Mouse (Mus musculus) midbrain, embryonic 16.5 days (tissue): Measurements from ENCODE around the gene Trim11. TPM values are rescaled to one million over a fixed set of nuclear protein-coding genes. Genes with fewer than 3 reads are reported as not detected.

Experiments
- ATAC-seq: fragments of 200-750 bp; cut with Nextera tagmentation; 2 replicates; pipeline ENCODE4 v1.8.0; 2017; ENCODE audit warnings: moderate TSS enrichment
- H3K27ac ChIP-seq: fragments of 300-500 bp; sonication (generic); 2 replicates; pipeline ENCODE4 v1.5.1; 2014; ENCODE audit warnings: mild to moderate bottlenecking, low read length, mixed read lengths
- H3K27me3 ChIP-seq: fragments of 300-500 bp; sonication (generic); 2 replicates; pipeline ENCODE4 v1.6.1; 2014; ENCODE audit warnings: low read depth, low read length, mixed read lengths; ENCODE audit not compliant: control insufficient read depth, insufficient read depth
- H3K36me3 ChIP-seq: fragments of 300-500 bp; sonication (generic); 2 replicates; pipeline ENCODE4 v1.6.1; 2014; ENCODE audit warnings: mild to moderate bottlenecking, low read length, moderate library complexity, mixed read lengths; ENCODE audit not compliant: control insufficient read depth, insufficient read depth
- H3K4me1 ChIP-seq: fragments of 300-500 bp; sonication (generic); 2 replicates; pipeline ENCODE4 v1.6.1; 2014; ENCODE audit warnings: mild to moderate bottlenecking, low read length, mixed read lengths; ENCODE audit not compliant: control insufficient read depth, insufficient read depth
- H3K4me2 ChIP-seq: fragments of 300-500 bp; sonication (generic); 2 replicates; pipeline ENCODE4 v1.6.1; 2014; ENCODE audit warnings: mild to moderate bottlenecking, low read length, mixed read lengths
- H3K4me3 ChIP-seq: fragments of 300-500 bp; sonication (generic); 2 replicates; pipeline ENCODE4 v1.5.1; 2014; ENCODE audit warnings: low read depth, mild to moderate bottlenecking, low read length, moderate library complexity, mixed read lengths
- H3K9ac ChIP-seq: fragments of 300-500 bp; sonication (generic); 2 replicates; pipeline ENCODE4 v1.6.1; 2014; ENCODE audit warnings: low read depth, low read length, mixed read lengths
- H3K9me3 ChIP-seq: fragments of 300-500 bp; sonication (generic); replicated peaks from 2 replicates; pipeline ENCODE4 v1.6.1; 2014; ENCODE audit warnings: mild to moderate bottlenecking, low read length, mixed read lengths; ENCODE audit not compliant: control insufficient read depth, poor library complexity, severe bottlenecking
- WGBS: fragments of 180-500 bp; shearing (Covaris S2); extraction: QIAGEN DNeasy Blood & Tissue Kit; methylation state at CpG from one replicate; pipeline ENCODE4 v1.1.7; 2014; 5-methylcytosine and 5-hydroxymethylcytosine counted together
- microRNA-seq: library from miRNA; unstranded; fragments of <30 nt; microRNA quantifications from one replicate; pipeline ENCODE4, GENCODE M21; 2017
- polyA plus RNA-seq: library from polyadenylated mRNA; unstranded; fragments of >200 nt; fragmentation: Nextera tagmentation; extraction: Ambion mirVana; gene quantifications from 2 replicates; pipeline ENCODE4 v1.2.1, GENCODE M21; 2015

The Trim11 gene
- polyA plus RNA-seq, 1 experiment from 2014 or later: 19.5 TPM

- H3K36me3 ChIP-seq: no peaks in the 10 kb centered on the region
- no peak overlapping the region for H3K4me3 ChIP-seq
- H3K27me3 ChIP-seq: no peaks in the 10 kb centered on the region
- no peak overlapping the region for H3K27ac ChIP-seq
- H3K4me1 ChIP-seq: no peaks in the 10 kb centered on the region
- H3K9ac ChIP-seq: no peak overlapping the region
- H3K4me2 ChIP-seq: no peak overlapping the region
- no peak for ATAC-seq
- H3K9me3 ChIP-seq: no peaks in the 10 kb centered on the region
- WGBS: 83% methylated on average over 7 of the region's 7 CpGs
These were observed 24.6 kb downstream of the Trim11 start for GRCm38 (mm10) chr11:59002327-59003079.

- H3K9ac ChIP-seq: no peak overlapping the region
These were observed 37.2 kb downstream of the Trim11 start for GRCm38 (mm10) chr11:59015052-59015451.

GRCm38 (mm10) chr11:59026411-59026810, 48.5 kb downstream of the Trim11 start:
- WGBS: 87% methylated on average over 6 of the region's 6 CpGs
- no peak for ATAC-seq

More at GRCm38 (mm10) chr11:59015052-59015451, 37.2 kb downstream of the Trim11 start:
- no peaks in the 10 kb centered on the region for H3K27me3 ChIP-seq
- ATAC-seq: no peak
- H3K4me1 ChIP-seq: no peaks in the 10 kb centered on the region
- no peak overlapping the region for H3K4me3 ChIP-seq
- H3K9me3 ChIP-seq: no peaks in the 10 kb centered on the region
- WGBS: 32% methylated on average over 9 of the region's 9 CpGs
- no peak overlapping the region for H3K27ac ChIP-seq
- H3K4me2 ChIP-seq: no peak overlapping the region
- no peaks in the 10 kb centered on the region for H3K36me3 ChIP-seq

GRCm38 (mm10) chr11:59029003-59029402, 51.1 kb downstream of the Trim11 start:
- H3K36me3 ChIP-seq: no peaks in the 10 kb centered on the region
- no peak overlapping the region for H3K27ac ChIP-seq
- no peak overlapping the region for H3K9ac ChIP-seq
- H3K4me1 ChIP-seq: no peaks in the 10 kb centered on the region
- no peaks in the 10 kb centered on the region for H3K9me3 ChIP-seq
- WGBS: 88% methylated on average over 13 of the region's 13 CpGs
- no peak overlapping the region for H3K4me3 ChIP-seq
- H3K27me3 ChIP-seq: no peaks in the 10 kb centered on the region
- no peak for ATAC-seq
- H3K4me2 ChIP-seq: no peak overlapping the region

More at GRCm38 (mm10) chr11:59026411-59026810, 48.5 kb downstream of the Trim11 start:
- H3K36me3 ChIP-seq: no peaks in the 10 kb centered on the region
- no peaks in the 10 kb centered on the region for H3K4me1 ChIP-seq
- H3K9me3 ChIP-seq: no peaks in the 10 kb centered on the region
- H3K27ac ChIP-seq: no peak overlapping the region
- no peak overlapping the region for H3K4me3 ChIP-seq
- no peak overlapping the region for H3K4me2 ChIP-seq
- H3K9ac ChIP-seq: no peak overlapping the region
- no peaks in the 10 kb centered on the region for H3K27me3 ChIP-seq

Small RNA genes within 50 kb of the gene (microRNA-seq; reads per million reads assigned to microRNA genes)
- gene Gm44313: not detected

Other genes starting within 250 kb of the Trim11 start
- 0.10 and 0.13 TPM in 2 replicates for gene Olfr317, start 238.9 kb upstream of the Trim11 start, polyA plus RNA-seq
- gene Olfr316, start 225.4 kb upstream of the Trim11 start, polyA plus RNA-seq: not detected in 2 replicates
- gene Olfr315, start 204.9 kb upstream of the Trim11 start, polyA plus RNA-seq: not detected in 2 replicates
- not detected in 2 replicates for gene Olfr314, start 195.1 kb upstream of the Trim11 start, polyA plus RNA-seq
- 13.6 and 15.3 TPM in 2 replicates for gene Fam183b, start 176.1 kb upstream of the Trim11 start, polyA plus RNA-seq
- not detected in 2 replicates for gene Olfr313, start 163.1 kb upstream of the Trim11 start, polyA plus RNA-seq
- gene Olfr312, start 148.9 kb upstream of the Trim11 start, polyA plus RNA-seq: not detected in 2 replicates
- not detected in 2 replicates for gene Olfr311, start 138.8 kb upstream of the Trim11 start, polyA plus RNA-seq
- gene Gm12258, start 130.9 kb upstream of the Trim11 start, polyA plus RNA-seq: 24.7 and 26.1 TPM in 2 replicates
- 13.9 and 15.0 TPM in 2 replicates for gene 2810021J22Rik, start 110.9 kb upstream of the Trim11 start, polyA plus RNA-seq
- gene Zfp39, start 73.9 kb upstream of the Trim11 start, polyA plus RNA-seq: 6.8 and 8.1 TPM in 2 replicates
- not detected in 2 replicates for gene Btnl10, start 60.2 kb upstream of the Trim11 start, polyA plus RNA-seq
- 550 and 556 TPM in 2 replicates for gene Rnf187, start 39.2 kb upstream of the Trim11 start, polyA plus RNA-seq
- gene Hist3h2ba, start 29.2 kb upstream of the Trim11 start, polyA plus RNA-seq: 345 and 399 TPM in 2 replicates
- gene Hist3h2a, start 23.4 kb upstream of the Trim11 start, polyA plus RNA-seq: 107 and 115 TPM in 2 replicates
- gene Trim17, start 23.4 kb upstream of the Trim11 start, polyA plus RNA-seq: 1.3 and 2.1 TPM in 2 replicates
- gene Obscn, start 158.3 kb downstream of the Trim11 start, polyA plus RNA-seq: 0.29 and 0.36 TPM in 2 replicates
- 7.3 and 7.6 TPM in 2 replicates for gene Iba57, start 185.6 kb downstream of the Trim11 start, polyA plus RNA-seq
- 0.21 and 0.30 TPM in 2 replicates for gene Gjc2, start 205.1 kb downstream of the Trim11 start, polyA plus RNA-seq
- gene Guk1, start 214.1 kb downstream of the Trim11 start, polyA plus RNA-seq: 242 and 261 TPM in 2 replicates
- 80.3 and 91.1 TPM in 2 replicates for gene Mrpl55, start 224.4 kb downstream of the Trim11 start, polyA plus RNA-seq
- gene 2310033P09Rik, start 230.2 kb downstream of the Trim11 start, polyA plus RNA-seq: 25.0 and 25.2 TPM in 2 replicates